Mouse (Mus musculus) E14TG2a.4 (cell line): ENCODE results near the gene Gsta2.
"Not testable (repeated sequence)": the region's sequence is repeated elsewhere in the genome, so short reads cannot be mapped to it uniquely, and the experiment has no call there.

Experiments
- CTCF ChIP-seq: conservative IDR thresholded peaks from 2 replicates; pipeline ENCODE4 v1.5.1; 2014; ENCODE audit warnings: low read length
- NANOG ChIP-seq: IDR thresholded peaks from 2 replicates; pipeline ENCODE4 v1.6.1; 2014; ENCODE audit warnings: borderline replicate concordance, low read length, mixed read lengths
- POU5F1 ChIP-seq: IDR thresholded peaks from 2 replicates; pipeline ENCODE4 v1.6.1; 2014; ENCODE audit warnings: low read length, borderline replicate concordance

- not testable (repeated sequence) for TF ChIP-seq CTCF, POU5F1, NANOG
These were observed 65.9 kb downstream of the Gsta2 start, which contains the start of gene Gm10639 for GRCm38 (mm10) chr9:78289723-78290122.
